Mouse (Mus musculus): Measurements from ENCODE around the gene Pitpnm1.
A peak's percentile ranks its signal among the peaks of the same experiment; 100 is the strongest.

The Pitpnm1 gene

GRCm38 (mm10) chr19:4095802-4096201 is 4.0 kb upstream of the Pitpnm1 start:
- DNase-seq, result no peak

GRCm38 (mm10) chr19:4096642-4097440 is 3.0 kb upstream of the Pitpnm1 start, which contains the start of gene Cdk2ap2:
Gene Cdk2ap2 (plus strand): TSS chr19:4097182.
- peak; percentile 99 to 100 for DNase-seq

GRCm38 (mm10) chr19:4097441-4097825 is 2.4 kb upstream of the Pitpnm1 start:
- DNase-seq, result peak in 1 of 2 experiments; percentile 79

DNA sequence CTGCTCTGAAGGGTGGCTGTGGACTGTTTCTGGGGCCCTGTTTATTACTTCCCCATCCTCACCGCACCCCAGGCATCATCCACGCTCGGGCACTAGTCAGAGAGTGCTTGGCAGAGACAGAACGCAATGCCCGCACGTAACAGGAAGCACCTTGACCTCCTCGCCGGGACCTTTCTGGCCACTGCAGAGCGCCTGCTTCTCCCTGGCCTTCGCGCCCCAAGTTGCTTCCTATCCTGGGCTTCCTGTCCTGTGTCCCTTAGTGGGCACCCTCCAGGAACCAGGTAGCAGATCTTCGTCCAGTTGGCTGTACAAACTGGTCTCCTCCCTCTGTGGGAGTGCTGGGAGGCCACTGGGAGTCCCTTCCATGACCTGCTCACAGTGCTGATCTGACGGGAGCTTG is 1.4 kb upstream of the Pitpnm1 start:
- DNase-seq, result peak in 1 of 2 experiments; percentile 42

GRCm38 (mm10) chr19:4099056-4099455 is 742 bp upstream of the Pitpnm1 start:
- DNase-seq, result peak; percentile 92 to 95

- peak; percentile 78 to 88 for DNase-seq
These were observed 992 bp downstream of the Pitpnm1 start for GRCm38 (mm10) chr19:4100718-4101261.

- DNase-seq, result peak; percentile 44 to 56
These were observed 1.7 kb downstream of the Pitpnm1 start for GRCm38 (mm10) chr19:4101466-4101865.

DNA sequence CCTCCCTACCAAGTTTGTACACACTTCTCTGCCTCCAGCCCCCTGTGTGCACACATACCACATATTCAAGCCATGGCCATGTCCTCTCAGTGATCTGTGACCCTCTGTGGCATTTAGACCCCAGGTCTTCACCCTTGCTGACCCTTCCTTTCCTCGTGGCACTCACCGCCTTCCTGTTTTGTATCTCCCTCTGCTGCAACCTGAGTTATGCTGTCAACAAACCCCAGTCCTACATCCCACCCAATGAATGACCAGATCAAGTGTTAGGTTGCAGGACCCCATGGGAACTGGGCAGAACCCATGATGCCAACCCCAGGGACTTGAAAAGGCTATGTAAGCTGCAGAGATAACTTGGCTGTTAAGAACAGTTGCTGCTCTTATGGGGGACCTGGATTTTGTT is 2.3 kb downstream of the Pitpnm1 start:
- peak in 1 of 2 experiments; percentile 9 for DNase-seq

GRCm38 (mm10) chr19:4102626-4103025 is 2.8 kb downstream of the Pitpnm1 start:
- DNase-seq, result peak; percentile 72 to 74

DNA sequence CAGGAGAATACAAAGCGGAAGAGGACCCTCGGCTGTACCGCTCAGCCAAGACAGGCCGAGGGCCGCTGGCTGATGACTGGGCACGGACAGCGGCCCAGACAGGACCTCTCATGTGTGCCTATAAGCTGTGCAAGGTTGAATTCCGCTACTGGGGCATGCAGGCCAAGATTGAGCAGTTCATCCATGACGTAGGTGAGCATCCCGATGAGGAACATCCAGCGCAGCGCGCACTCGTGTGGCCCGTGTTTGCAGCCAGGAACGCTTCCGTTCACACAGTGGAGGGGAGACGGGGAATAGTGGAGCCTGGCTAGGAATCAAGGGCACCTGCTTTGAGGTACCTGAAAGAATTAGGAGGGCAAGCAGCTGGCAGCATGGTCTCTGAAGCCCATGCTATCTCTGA is 3.5 kb downstream of the Pitpnm1 start:
- peak in 1 of 2 experiments; percentile 55 for DNase-seq

GRCm38 (mm10) chr19:4103792-4104191 is 4.0 kb downstream of the Pitpnm1 start:
- DNase-seq, result no peak

DNA sequence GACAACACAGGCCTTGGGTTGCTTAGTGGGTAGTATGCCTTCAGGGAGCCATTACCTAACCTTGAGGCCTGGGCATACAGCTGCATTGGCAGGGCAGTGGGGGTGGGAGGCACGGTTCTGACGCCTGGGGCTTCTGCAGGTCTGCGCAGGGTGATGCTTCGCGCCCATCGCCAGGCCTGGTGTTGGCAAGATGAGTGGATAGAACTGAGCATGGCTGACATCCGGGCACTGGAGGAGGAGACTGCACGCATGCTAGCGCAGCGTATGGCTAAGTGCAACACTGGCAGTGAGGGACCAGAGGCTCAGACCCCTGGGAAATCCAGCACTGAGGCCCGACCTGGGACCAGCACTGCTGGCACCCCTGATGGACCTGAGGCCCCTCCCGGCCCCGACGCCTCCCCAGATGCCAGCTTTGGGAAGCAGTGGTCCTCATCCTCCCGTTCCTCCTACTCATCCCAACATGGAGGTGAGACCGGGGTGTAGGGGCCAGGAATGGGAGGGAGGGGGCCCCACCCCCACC is 4.9 kb downstream of the Pitpnm1 start:
- DNase-seq, result peak in 1 of 2 experiments; percentile 18

- DNase-seq, result no peak
These were observed 6.9 kb downstream of the Pitpnm1 start for GRCm38 (mm10) chr19:4106654-4107053.

- no peak for DNase-seq
These were observed 8.7 kb downstream of the Pitpnm1 start for GRCm38 (mm10) chr19:4108535-4108934.

- no peak for DNase-seq
These were observed 12.5 kb downstream of the Pitpnm1 start for GRCm38 (mm10) chr19:4112063-4112960.

GRCm38 (mm10) chr19:4113186-4113805 is 13.5 kb downstream of the Pitpnm1 start:
- DNase-seq, result peak; percentile 96 to 98

DNA sequence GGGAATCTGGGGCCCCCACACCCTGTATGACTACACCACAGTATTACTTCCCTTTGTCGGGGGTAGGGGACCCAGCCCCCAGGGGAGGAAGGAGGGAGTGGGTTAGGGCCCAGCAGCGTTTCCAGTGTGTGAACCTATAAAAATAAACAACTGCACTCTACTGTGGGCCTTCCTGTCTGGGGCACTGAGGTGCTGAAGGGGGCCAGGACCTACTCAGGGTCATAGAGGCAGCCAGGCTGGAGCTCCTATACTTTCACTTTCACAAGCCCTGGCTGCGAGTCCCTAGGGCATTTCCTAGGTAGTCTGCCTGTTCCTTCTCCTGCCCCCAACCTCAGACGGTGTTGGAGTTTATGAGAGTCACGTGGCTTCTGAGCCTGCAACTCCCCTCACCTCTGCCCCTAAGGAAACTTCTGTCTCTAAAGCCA is 14.0 kb downstream of the Pitpnm1 start:
- DNase-seq, result no peak

DNA sequence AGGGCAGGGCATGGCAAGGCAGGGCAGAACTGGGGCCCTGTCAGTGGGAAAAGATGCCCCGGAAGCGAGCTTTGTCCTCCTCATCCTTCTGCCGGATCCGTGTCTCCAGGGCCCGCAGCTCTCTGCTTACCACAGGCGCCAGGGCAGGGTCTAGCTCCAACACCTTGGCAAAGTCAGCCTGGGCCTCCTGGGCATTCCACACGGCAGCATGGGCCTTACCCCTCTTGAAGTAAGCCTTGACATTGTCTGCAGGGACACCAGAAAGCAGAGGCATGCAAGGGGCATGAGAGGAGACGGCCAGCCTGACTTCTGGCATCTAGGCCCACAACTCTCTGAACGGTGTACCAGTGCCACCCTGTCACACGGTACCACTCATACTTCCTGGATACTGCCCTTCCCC is 14.8 kb downstream of the Pitpnm1 start:
- DNase-seq, result no peak

DNA sequence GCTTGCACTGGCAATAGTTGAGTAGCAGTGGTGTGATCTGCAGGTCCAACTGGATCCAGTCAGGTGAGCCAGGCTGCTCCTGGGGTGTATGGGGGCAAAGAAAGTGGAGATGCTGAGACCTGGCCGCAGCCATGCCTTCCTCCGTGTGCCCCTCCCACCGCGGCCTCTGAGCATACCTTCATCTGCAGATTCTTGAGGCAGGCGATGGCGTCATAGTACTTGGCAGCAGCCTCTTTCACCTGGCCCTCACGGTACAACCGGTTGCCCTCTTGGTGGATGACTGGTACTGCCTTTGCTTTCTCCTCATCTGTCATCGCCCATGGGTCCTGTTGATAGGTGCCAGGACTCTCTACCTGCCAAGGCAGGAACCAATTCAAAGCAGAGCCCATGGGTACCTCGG is 15.3 kb downstream of the Pitpnm1 start:
- no peak for DNase-seq

DNA sequence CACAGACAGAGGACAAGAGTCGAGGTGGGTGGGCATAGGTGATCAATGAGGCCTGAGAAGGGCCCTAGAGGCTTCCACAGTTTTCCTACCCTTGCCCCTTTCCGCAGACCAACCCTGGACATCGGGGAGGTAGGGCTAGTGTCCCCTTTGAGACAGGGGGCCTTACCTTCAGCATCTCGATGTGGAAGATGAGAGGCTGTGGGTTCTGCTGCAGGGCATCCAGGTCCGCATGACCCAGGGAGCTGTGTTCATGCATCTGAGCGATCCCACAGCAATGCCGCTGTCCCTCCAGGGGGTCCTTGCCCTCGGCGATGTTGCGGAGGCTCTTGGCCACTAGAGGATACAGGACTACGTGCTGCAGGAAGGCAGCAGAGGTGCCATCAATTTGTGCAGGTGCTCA is 16.0 kb downstream of the Pitpnm1 start:
- DNase-seq, result no peak

DNA sequence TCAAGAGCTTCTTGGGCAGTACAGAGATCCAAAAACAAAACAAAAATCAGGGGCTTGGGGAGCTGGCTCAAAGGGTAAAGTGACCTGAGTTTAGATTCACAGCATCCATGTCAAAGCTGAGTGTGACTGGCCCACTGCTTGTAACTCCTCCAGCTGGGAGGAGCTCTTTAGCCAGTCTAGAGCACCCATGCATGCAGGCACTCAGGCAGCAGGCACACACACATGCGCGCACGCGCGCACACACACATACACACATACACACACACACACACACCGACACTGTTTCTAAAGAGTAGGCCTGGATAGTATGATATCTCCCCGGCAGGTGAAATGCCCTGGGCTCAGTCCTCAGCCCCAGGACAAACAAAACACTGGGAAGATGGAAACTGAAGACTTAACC is 17.2 kb downstream of the Pitpnm1 start:
- no peak for DNase-seq

DNA sequence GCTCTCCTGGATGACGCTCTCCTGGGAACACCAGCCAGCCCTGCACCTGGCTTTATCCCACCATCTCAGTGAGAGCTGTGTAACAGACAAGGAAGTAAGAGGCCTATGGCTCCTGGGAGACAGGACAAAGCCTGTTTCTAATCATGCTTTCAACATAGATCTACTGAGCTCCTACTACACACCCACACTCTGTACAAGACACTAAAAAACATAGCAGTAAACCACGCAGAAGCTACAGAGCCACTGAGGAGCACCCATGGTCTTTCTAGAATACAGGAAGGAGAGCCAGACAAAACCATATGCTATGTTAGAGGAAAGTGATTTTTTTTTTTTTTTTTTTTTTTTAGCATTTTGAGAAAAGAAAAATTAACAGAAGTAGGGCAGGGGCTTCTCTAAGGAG is 18.6 kb downstream of the Pitpnm1 start:
- DNase-seq, result no peak
